Mouse (Mus musculus) bone marrow, adult 2 months (tissue): ENCODE data around the gene Olfr148.

Experiments
- CTCF ChIP-seq: fragments of 200-500 bp; IDR thresholded peaks from 2 replicates; pipeline ENCODE4 v1.5.1; 2011; ENCODE audit warnings: low read length, control low read depth; ENCODE audit not compliant: control insufficient read depth, insufficient read depth
- POLR2A ChIP-seq: fragments of 200-500 bp; IDR thresholded peaks from 2 replicates; pipeline ENCODE4 v1.6.1; 2011; ENCODE audit warnings: low read depth, mild to moderate bottlenecking, control low read depth, low read length, borderline replicate concordance; ENCODE audit not compliant: control insufficient read depth

GRCm38 (mm10) chr9:39610355-39610754 lies at the start of gene Olfr148:
- TF ChIP-seq POLR2A (no peak), CTCF (no peak)
